Mouse (Mus musculus) lung, embryonic 15.5 days (tissue): Measurements from ENCODE around the gene Surf4. TPM values are rescaled to one million over a fixed set of nuclear protein-coding genes. Genes with fewer than 3 reads are reported as not detected.

Source experiments
- ATAC-seq: fragments of 200-750 bp; cut with Nextera tagmentation; 2 replicates; pipeline ENCODE4 v1.8.0; 2017; ENCODE audit warnings: moderate number of reproducible peaks, borderline replicate concordance; ENCODE audit not compliant: low FRiP score, low TSS enrichment; ENCODE audit errors: extremely low read depth
- H3K27ac ChIP-seq: fragments of 300-500 bp; sonication (generic); 2 replicates; pipeline ENCODE4 v1.5.1; 2015; ENCODE audit warnings: moderate library complexity, mild to moderate bottlenecking, inconsistent platforms
- H3K27me3 ChIP-seq: fragments of 300-500 bp; sonication (generic); 2 replicates; pipeline ENCODE4 v1.6.1; 2015; ENCODE audit warnings: inconsistent platforms
- H3K36me3 ChIP-seq: fragments of 300-500 bp; sonication (generic); 2 replicates; pipeline ENCODE4 v1.6.1; 2015; ENCODE audit warnings: inconsistent platforms
- H3K4me1 ChIP-seq: fragments of 300-500 bp; sonication (generic); 2 replicates; pipeline ENCODE4 v1.6.1; 2015; ENCODE audit warnings: inconsistent platforms
- H3K4me2 ChIP-seq: fragments of 300-500 bp; sonication (generic); 2 replicates; pipeline ENCODE4 v1.6.1; 2015; ENCODE audit warnings: inconsistent platforms, mild to moderate bottlenecking, moderate library complexity
- H3K4me3 ChIP-seq: fragments of 300-500 bp; sonication (generic); 2 replicates; pipeline ENCODE4 v1.5.1; 2015; ENCODE audit warnings: mild to moderate bottlenecking, inconsistent platforms
- H3K9ac ChIP-seq: fragments of 300-500 bp; sonication (generic); 2 replicates; pipeline ENCODE4 v1.6.1; 2015; ENCODE audit warnings: inconsistent platforms
- H3K9me3 ChIP-seq: fragments of 300-500 bp; sonication (generic); 2 replicates; pipeline ENCODE4 v1.6.1; 2016; ENCODE audit warnings: inconsistent platforms
- WGBS: fragments of 180-500 bp; shearing (Covaris S2); methylation state at CpG from one replicate; pipeline ENCODE4 v1.1.7; 2015; 5-methylcytosine and 5-hydroxymethylcytosine counted together
- polyA plus RNA-seq: library from polyadenylated mRNA; unstranded; fragments of >200 nt; fragmentation: Nextera tagmentation; extraction: Ambion mirVana; gene quantifications from 2 replicates; pipeline ENCODE4 v1.2.1, GENCODE M21; 2015

Surf4 gene
- polyA plus RNA-seq, 1 experiment from 2014 or later, result 225 TPM

DNA sequence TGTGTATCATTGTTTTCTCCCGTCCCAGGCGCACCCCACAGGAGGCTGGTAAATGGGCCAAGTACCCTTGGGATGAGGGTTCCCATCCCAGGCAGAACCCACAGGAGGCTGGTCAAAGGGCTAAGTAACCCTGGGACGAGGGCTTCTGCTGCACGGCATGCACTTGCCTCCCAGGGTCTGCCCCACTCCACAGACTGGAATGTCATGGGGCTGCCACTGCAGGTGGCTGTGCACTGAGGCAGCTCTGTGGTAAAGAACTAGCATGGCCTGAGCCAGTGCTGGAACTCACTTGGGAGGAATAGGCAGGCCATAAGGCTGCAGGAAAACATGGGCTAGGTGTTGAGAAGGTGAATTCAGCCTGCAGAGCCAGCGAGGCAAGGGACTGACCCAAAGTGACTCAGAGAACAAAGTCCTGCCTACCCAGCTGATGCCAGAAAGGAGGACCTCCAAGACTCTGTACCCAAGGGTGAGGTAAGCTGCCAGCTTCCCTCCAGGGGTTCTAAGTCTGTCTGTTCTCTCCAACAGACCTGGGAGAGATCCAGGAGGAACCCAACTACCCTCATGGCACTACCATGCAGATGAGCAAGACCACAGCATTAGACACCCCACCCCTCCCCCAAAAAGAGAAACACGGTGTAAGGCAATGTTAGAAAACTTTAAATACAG lies 13.4 kb downstream of the Surf4 start:
- H3K9me3 ChIP-seq, result no peaks in the 10 kb centered on the region
- H3K27ac ChIP-seq, result no peak overlapping the region
- peaks cover 73% of the 10 kb centered on the region for H3K36me3 ChIP-seq
- H3K4me1 ChIP-seq, result peaks cover 21% of the 10 kb centered on the region
- no peak for ATAC-seq
- H3K4me3 ChIP-seq, result no peak overlapping the region
- WGBS, result 79% methylated on average over 6 of the region's 6 CpGs
- no peak overlapping the region for H3K4me2 ChIP-seq
- H3K27me3 ChIP-seq, result no peaks in the 10 kb centered on the region
- no peak overlapping the region for H3K9ac ChIP-seq

DNA sequence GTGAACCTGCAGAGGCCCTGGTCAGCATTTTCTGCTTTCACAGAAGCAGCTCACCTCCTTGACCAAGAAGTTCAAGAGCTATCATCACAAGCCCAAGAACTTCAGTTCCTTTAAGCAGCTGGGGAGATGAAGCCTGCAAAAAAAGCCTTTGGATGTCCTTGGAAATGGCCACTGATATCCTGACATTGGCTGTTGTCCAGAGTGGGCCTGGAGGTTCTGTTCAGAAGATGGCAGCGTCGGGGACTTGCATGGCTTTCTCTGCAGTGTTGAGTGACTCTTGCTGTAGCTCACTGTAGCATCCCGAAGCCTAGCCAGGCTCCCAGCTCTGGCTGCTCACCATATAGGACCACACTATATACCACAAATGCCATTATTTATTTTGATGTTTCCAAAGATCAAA lies 14.0 kb downstream of the Surf4 start:
- H3K4me2 ChIP-seq, result no peak overlapping the region
- no peak overlapping the region for H3K4me3 ChIP-seq
- peaks cover 69% of the 10 kb centered on the region for H3K36me3 ChIP-seq
- no peak overlapping the region for H3K9ac ChIP-seq
- H3K9me3 ChIP-seq, result no peaks in the 10 kb centered on the region
- H3K27ac ChIP-seq, result no peak overlapping the region
- WGBS, result 84% methylated on average over 3 of the region's 3 CpGs
- peaks cover 27% of the 10 kb centered on the region for H3K4me1 ChIP-seq
- ATAC-seq, result no peak
- H3K27me3 ChIP-seq, result no peaks in the 10 kb centered on the region

DNA sequence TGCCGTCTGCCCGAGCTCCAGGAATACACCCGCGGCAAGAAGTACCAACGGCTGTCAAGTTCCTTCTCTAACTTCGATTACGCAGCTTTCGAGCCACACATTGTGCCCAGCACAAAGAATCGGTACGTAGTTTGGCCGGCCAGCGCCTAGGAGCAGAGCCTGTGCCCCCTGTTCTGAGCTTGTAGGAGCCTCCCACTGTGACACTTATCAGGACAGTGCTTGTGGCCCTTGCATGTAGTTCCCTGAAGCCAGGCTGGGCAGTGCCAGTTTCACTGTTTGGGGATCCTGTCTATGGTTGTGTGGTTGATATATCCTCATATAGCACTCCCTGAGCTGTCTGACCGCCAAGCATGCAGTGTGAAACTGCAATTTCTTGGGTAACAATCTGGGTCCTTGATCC lies 17.0 kb downstream of the Surf4 start:
- no peak for ATAC-seq
- peak overlapping the region; percentile 69 for H3K27ac ChIP-seq
- peak overlapping the region; percentile 80 for H3K4me3 ChIP-seq
- WGBS, result 2% methylated on average over 13 of the region's 13 CpGs
- no peaks in the 10 kb centered on the region for H3K27me3 ChIP-seq
- peaks cover 41% of the 10 kb centered on the region for H3K4me1 ChIP-seq
- peak overlapping the region; percentile 96 for H3K4me2 ChIP-seq
- H3K9me3 ChIP-seq, result no peaks in the 10 kb centered on the region
- peak overlapping the region; percentile 72 for H3K9ac ChIP-seq
- H3K36me3 ChIP-seq, result peaks cover 69% of the 10 kb centered on the region

DNA sequence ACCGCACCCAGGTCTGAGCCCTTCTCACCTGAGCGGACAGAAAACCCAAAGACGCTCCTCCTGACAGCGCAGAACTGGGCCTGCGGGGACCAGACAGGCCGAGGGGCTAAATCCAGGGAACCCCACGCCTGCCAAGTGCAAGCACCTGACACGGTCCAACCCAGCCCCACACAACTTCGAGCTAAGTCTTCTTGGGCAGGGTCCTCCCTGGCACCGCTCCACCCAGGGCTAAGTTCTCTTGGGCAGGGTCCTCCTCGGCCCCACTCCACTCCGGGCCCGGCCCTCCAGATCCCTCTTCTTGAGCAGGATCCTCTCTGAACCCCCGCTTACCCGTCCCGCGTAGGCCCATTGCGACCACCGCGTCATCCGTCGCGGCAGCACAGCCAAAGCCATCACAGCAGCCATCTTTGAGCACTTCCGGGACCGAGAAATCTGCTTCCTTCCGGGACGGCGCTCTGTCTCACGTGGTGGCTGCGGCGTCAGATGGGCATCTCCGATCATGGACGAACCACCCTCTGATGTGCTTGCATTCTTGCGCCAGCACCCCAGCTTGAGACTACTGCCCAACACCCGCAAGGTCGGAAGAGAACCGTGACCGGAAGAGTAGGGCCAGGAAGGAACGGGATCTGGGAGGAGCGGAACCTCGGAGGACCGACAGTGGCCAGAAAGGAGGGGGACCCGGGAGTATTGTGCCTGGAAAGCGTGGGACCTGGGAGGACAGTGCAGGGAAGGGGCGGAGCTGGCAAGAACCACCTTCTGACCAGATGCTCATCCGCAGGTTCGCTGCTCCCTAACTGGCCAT lies 17.6 kb downstream of the Surf4 start, which contains the start of the genes Surf2 and Surf1:
Gene Surf2, plus strand, starts transcription at position 441 of the 802 bp plus-strand sequence.
Gene Surf1, minus strand, starts transcription at position 604 of the 802 bp plus-strand sequence.
- H3K9ac ChIP-seq, result peak within 1 kb of the TSS; percentile 72
- H3K27me3 ChIP-seq, result no peaks in the 10 kb centered on the region
- peak; percentile 70; the same call in 1 of the 2 replicates for ATAC-seq
- WGBS, result 2% methylated on average over 47 of the region's 47 CpGs
- peaks cover 42% of the 10 kb centered on the region for H3K4me1 ChIP-seq
- H3K4me2 ChIP-seq, result peak within 1 kb of the TSS; percentile 96
- peak within 1 kb of the TSS; percentile 80 for H3K4me3 ChIP-seq
- peak within 1 kb of the TSS; percentile 69 for H3K27ac ChIP-seq
- H3K36me3 ChIP-seq, result peaks cover 65% of the 10 kb centered on the region
- no peaks in the 10 kb centered on the region for H3K9me3 ChIP-seq

DNA sequence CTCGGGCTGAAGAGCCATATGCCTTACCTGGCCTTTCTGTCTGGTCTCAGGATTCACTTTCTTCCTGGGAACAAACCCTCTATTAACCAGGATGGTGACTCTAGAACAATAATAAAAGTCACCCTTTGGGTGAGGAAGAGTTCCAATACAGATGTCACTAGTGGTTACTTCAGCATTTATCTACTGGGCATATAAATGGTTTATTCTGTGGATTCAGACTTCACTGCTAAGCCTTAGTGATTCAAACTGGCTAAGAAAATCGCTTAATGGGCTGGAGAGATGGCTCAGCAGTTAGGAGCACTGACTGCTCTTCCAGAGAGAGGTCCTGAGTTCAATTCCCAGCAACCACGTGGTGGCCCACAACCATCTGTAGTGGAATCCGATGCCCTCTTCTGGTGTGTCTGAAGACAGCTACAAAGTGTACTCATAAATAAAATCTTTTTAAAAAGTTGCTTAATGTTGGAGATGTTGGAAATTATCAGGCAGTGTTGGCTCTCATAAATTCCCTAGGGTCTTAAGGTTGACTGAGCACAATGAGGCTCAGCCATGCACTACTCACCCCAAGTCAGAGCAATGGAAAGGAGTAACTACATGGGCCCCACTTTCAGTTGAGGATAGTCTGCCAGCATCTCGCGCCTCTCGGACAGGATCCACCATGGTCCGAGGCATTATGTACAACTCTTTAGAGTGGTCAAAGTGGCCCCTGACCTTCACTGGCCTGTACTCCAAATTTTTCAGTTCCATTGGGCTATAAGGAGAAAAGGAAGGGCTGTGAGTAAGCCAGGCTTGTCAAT lies 19.4 kb downstream of the Surf4 start:
- ATAC-seq, result no peak
- H3K4me1 ChIP-seq, result peaks cover 46% of the 10 kb centered on the region
- no peaks in the 10 kb centered on the region for H3K9me3 ChIP-seq
- no peak overlapping the region for H3K9ac ChIP-seq
- 56% methylated on average over 8 of the region's 8 CpGs for WGBS
- H3K27ac ChIP-seq, result 0 out of 2 replicates have a peak overlapping the region, but pooled peaks have one; percentile 18
- peak overlapping the region; percentile 96; the same call in 1 of the 2 replicates for H3K4me2 ChIP-seq
- peaks cover 47% of the 10 kb centered on the region for H3K36me3 ChIP-seq
- H3K27me3 ChIP-seq, result no peaks in the 10 kb centered on the region
- no peak overlapping the region; the same call in 1 of the 2 replicates for H3K4me3 ChIP-seq

DNA sequence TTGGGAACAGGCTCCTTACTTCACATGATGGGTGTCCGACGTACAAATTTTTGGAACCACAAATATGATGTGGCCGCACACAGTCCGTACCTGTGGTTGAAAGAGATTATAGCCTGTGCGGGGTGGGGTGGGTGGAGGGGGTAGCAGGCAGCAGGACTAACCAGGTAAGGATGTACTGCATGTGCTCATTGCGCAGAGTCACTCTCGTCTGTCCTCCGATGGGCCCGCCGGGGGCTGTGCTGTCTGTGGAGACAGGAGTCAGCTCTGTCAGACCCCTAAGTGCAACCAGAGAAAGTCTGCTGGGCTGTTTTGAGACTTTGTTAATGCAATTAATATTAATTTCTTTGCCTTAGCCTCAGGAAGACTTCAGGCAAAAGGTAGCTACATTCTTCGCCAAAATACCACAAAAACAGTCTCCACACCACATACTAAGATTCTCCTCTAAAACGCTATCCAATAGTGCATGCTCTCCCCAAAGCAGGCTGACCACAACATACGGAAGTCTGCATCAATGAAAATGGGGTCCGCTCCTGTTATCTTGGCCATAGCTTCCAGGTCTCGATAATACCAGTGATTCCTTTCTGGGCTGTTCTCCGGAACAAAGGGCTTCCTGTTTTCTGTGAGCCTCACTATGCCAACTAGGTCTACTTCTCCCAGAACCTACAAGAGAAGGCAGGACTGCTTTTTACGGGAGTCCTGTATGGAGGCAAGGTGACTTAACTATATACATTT lies 20.1 kb downstream of the Surf4 start:
- peaks cover 54% of the 10 kb centered on the region for H3K4me1 ChIP-seq
- no peak for ATAC-seq
- H3K4me2 ChIP-seq, result no peak overlapping the region
- no peak overlapping the region for H3K4me3 ChIP-seq
- no peaks in the 10 kb centered on the region for H3K9me3 ChIP-seq
- WGBS, result 76% methylated on average over 17 of the region's 17 CpGs
- no peak overlapping the region for H3K9ac ChIP-seq
- H3K27me3 ChIP-seq, result no peaks in the 10 kb centered on the region
- H3K36me3 ChIP-seq, result peaks cover 39% of the 10 kb centered on the region
- H3K27ac ChIP-seq, result peak overlapping the region; percentile 18; the same call in 1 of the 2 replicates

DNA sequence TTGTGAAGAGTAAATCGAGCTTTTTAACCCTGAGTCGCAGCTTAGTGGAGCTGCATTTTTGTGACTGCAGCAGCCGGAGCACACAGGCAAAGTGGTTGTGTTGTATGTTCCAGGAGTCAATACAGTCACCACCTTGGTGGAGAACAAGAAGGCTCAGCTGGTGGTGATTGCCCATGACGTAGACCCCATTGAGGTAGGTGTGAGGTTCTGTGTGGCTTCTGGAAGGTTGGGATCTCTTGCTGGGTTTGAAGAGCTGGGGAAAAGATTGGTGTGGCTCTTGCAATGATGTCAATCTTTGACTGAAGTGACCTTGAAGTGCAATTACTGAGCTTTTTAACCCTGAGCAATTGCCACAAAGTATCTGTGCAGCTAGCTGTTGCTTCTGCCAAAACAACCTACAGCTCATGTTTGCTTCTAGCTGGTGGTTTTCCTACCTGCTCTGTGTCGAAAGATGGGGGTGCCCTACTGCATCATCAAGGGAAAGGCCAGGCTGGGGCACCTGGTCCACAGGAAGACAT lies 21.4 kb downstream of the Surf4 start:
- ATAC-seq, result no peak
- peaks cover 45% of the 10 kb centered on the region for H3K36me3 ChIP-seq
- H3K4me1 ChIP-seq, result peaks cover 55% of the 10 kb centered on the region
- peak overlapping the region; percentile 80 for H3K4me2 ChIP-seq
- H3K27ac ChIP-seq, result no peak overlapping the region
- WGBS, result 63% methylated on average over 5 of the region's 5 CpGs
- H3K9me3 ChIP-seq, result no peaks in the 10 kb centered on the region
- peak overlapping the region; percentile 69 for H3K4me3 ChIP-seq
- no peaks in the 10 kb centered on the region for H3K27me3 ChIP-seq
- H3K9ac ChIP-seq, result peak overlapping the region; percentile 97

DNA sequence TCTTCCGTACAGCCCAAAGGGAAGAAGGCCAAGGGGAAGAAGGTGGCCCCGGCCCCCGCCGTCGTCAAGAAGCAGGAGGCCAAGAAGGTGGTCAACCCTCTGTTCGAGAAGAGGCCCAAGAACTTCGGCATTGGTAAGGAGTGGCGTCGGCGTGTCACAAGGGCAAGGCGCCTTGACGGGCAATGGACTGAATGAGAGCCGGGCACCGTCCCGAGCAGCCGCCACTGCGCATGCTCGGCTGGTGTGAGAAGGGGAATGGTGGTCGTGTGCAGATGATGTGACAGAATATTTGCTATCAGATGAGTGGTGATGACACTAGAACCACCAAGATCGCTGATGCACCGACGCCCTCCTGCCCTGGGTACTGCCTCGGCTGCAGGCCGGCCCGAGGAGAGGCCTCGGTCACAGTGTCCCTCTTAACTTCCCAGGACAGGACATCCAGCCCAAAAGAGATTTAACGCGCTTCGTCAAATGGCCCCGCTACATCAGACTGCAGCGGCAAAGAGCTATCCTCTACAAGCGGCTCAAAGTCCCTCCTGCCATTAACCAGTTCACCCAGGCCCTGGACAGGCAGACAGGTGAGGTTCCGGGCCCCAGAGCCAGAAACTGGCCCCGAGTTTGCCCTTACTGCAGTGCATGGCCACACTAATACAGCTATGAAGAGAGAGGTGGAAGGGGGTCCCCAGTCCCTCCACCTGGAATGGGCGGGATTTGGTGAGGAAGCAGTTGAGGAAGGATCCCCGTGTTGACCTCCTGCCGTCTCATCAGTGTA lies 22.5 kb downstream of the Surf4 start:
- peak; percentile 15; the same call in 1 of the 2 replicates for ATAC-seq
- Histone ChIP-seq H3K27ac (peak overlapping the region; percentile 90), H3K9ac (peak overlapping the region; percentile 97), H3K27me3 (no peaks in the 10 kb centered on the region), H3K4me3 (peak overlapping the region; percentile 69), H3K4me2 (peak overlapping the region; percentile 80), H3K36me3 (peaks cover 56% of the 10 kb centered on the region), H3K4me1 (peaks cover 50% of the 10 kb centered on the region), H3K9me3 (no peaks in the 10 kb centered on the region)
- under 1% methylated on average over 37 of the region's 37 CpGs for WGBS

DNA sequence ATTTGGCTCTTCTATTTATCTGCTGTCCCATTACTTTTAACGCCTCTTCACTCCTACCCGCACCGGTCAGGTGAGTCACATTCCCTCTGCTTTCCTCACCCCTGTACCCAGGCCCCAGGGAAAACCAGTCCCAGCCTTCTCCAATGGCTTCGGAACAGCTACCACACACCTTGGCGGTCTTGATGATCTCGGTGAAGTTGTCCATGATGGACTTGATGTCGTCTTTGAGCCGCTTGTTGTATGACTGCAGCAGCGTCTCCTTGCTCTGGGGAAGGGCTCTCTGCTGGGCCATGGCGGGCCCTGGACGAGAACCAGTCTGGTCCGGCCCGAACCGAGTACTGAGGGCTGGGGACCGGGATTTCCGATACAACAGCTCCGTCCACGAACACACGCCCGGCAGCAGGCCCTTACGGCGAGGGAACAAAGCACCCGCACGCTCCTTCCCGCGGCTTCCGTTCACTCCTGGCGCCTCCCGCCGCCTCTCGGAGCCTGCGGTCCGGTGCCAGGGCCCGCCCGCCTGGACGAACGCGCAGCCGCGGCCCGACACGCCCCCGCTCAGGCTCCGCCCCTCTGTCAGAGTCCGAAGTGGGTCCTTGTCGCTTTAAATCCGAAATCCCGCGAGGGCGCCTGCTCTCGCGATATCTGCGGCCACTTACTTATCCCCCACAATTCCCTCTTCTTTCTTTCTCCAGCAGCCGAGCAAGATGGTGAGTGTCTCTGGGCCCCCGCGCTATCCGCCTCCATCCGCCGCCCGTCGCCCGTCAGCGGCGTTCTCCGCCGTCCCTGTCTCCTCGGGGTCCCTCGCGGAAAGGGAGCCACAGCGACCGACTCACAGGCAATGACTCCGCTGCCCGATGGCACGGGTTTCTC lies 23.4 kb downstream of the Surf4 start, which contains the start of the genes Med22 and Rpl7a:
Gene Med22, minus strand, starts transcription at position 554 of the 870 bp plus-strand sequence.
Gene Rpl7a, plus strand, starts transcription at position 641 of the 870 bp plus-strand sequence.
- H3K27me3 ChIP-seq, result no peaks in the 10 kb centered on the region
- ATAC-seq, result peak; percentile 93
- H3K4me1 ChIP-seq, result peaks cover 45% of the 10 kb centered on the region
- H3K4me2 ChIP-seq, result peak within 1 kb of the TSS; percentile 80
- no peaks in the 10 kb centered on the region for H3K9me3 ChIP-seq
- H3K36me3 ChIP-seq, result peaks cover 64% of the 10 kb centered on the region
- H3K9ac ChIP-seq, result peak within 1 kb of the TSS; percentile 97
- under 1% methylated on average over 72 of the region's 74 CpGs for WGBS
- peak within 1 kb of the TSS; percentile 90 for H3K27ac ChIP-seq
- H3K4me3 ChIP-seq, result peak within 1 kb of the TSS; percentile 69
